Mouse (Mus musculus) testis, postnatal 10 days (tissue): ENCODE results near the gene Dcbld1.
"Not testable (repeated sequence)": the region's sequence is repeated elsewhere in the genome, so short reads cannot be mapped to it uniquely, and the experiment has no call there.

Source experiments
- DNase-seq: peaks from one replicate; pipeline ENCODE4 v3.0.0; 2021; ENCODE audit warnings: low spot score

The Dcbld1 gene

DNA sequence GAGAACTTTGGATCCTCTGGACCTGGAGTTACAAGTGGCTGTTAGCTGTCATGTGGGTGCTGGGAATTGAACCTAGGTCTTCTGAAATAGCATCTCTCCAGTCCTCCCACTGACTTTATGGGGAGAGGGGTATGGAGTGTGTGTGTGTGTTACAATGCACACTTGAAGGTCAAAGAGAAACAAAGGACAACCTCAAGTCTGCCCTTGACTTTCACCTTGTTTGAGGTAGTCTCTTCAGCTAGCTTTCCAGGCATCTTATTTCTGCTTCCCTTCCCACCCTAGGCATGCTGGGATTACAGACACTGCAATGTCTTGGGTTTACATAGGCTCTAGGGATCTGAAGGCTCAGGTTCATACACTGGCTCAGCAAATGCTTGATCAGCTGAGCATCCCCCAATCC lies 68.9 kb downstream of the Dcbld1 start:
- DNase-seq: no peak

- no peak for DNase-seq
Observed at GRCm38 (mm10) chr10:52304574-52304973, 71.2 kb downstream of the Dcbld1 start.

DNA sequence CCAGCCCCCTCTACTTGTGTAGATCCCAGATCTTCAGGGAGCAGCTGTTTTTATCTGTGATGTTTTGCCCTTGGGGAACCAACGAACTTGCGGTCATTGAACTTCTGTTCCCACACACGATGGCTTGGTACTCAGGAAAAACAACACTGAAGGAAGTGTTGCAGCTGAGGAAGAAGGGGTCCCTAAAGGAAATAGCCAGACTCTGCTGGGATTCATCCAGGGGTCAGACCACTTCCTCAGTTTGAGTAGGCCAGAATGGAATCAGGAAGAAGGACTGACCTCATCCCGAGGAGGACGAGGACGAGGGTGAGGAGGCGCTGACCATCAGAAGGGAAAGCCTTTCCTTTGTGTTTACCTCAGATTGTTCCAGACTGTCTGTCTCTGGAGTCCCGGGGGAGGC lies 75.8 kb downstream of the Dcbld1 start:
- DNase-seq: no peak

- DNase-seq: no peak
Observed at GRCm38 (mm10) chr10:52319506-52320286, 86.3 kb downstream of the Dcbld1 start.

GRCm38 (mm10) chr10:52321918-52322317 lies 88.5 kb downstream of the Dcbld1 start:
- no peak for DNase-seq

- DNase-seq: peak; percentile 66
Observed at GRCm38 (mm10) chr10:52331007-52331406, 97.6 kb downstream of the Dcbld1 start.

GRCm38 (mm10) chr10:52343324-52343723 lies 109.9 kb downstream of the Dcbld1 start:
- not testable (repeated sequence) for DNase-seq

- DNase-seq: no peak
Observed at GRCm38 (mm10) chr10:52353184-52353583, 119.8 kb downstream of the Dcbld1 start.

GRCm38 (mm10) chr10:52358467-52358866 lies 125.0 kb downstream of the Dcbld1 start, which contains the start of gene Gm26741:
Gene Gm26741, plus strand, starts transcription at chr10:52358767.
- no peak for DNase-seq

- DNase-seq: no peak
Observed at GRCm38 (mm10) chr10:52360241-52360735, 126.9 kb downstream of the Dcbld1 start.

DNA sequence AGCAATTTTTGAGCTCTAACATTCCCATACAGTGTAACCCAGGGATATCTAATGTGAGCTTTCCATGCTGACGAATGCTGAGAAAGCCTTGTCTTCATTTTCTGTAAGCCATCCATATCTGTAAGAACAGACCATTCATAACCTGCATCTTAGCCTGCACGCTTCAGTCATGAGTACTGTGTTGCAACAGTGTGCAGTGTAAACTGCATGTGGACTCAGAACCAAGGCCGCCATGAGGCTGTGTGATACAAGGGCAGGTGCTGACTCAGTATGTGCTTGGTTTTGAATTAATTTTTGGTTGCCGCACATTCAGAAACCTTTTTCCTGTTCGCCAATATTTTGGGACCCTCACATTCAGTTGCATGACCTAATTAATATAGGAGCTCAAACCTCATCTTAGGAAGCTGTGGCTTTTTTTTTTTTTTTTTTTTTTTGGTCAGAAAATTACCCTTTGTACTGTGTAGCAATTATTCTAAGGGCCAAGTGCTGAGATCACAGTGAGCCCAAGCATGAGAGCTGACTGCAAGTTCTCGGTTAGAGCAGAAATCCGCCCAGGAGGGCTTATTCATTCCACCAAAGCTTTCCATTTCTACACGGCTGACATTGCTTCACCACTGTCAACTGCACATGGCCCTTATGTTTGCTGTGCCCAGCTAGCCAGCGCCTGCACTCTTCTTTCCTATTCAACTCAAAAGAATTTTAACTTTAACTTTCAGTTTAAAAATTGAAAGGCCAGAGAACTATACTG lies 127.6 kb downstream of the Dcbld1 start:
- DNase-seq: no peak

GRCm38 (mm10) chr10:52368376-52368775 lies 135.0 kb downstream of the Dcbld1 start:
- DNase-seq: no peak
